Mouse (Mus musculus) layer of hippocampus, postnatal 14 days (tissue): Measurements from ENCODE around the gene Esr1. TPM values are rescaled to one million over a fixed set of nuclear protein-coding genes. Genes with fewer than 3 reads are reported as not detected.

ENCODE experiments used
- DNase-seq, 2 experiments: peaks; one replicate each; pipeline ENCODE4 v3.0.0; 2021 to 2022; ENCODE audit warnings: low spot score in 2 of 2, mixed read lengths in 1 of 2
- total RNA-seq, 2 experiments: library from RNA; stranded (reverse); gene quantifications; 2 replicates each; pipeline ENCODE4 v1.2.3; 2021

Gene Esr1
- total RNA-seq, 2 experiments from 2014 or later: 1.3 to 1.4 TPM

DNA sequence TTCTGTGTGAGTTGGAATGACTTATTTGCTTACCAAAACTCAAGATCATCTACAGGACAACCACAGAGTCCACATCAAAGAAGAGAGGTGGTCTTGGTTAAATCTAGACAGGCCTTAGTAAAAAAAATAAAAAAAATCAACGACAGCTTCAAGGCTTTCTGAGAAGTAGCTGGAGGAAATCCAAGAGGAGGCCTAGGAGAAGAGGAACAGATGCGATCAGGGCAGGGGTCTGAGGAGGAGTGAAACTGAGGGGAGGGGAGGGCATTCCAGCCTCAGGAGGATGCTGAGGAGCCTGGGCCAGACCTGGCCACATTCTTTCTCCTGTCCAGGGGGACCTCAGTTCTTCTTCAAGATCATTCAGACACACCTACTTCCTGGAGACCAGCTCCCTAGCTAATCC lies 360.6 kb downstream of the Esr1 start:
- no peak for DNase-seq

DNA sequence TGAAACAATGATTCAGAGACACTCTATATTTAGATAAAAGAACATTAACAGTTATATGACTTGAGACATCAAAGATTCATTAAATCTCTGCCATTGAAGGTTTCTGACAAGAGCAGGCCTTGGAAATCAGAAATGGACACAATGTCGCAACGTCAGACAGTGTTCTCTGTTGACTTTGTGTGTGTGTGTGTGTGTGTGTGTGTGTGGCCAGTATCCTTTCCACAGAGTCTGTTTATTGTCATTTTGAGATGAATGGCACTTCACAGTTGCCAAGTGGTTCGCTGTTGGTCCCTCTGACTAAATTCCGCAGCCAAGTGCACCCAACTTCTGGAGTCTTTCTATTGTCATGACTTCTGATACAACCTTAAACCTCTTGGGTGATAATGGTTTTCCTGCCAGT lies 362.9 kb downstream of the Esr1 start:
- no peak for DNase-seq

- no peak for DNase-seq
Measured at GRCm38 (mm10) chr10:4976557-4976956, 365.2 kb downstream of the Esr1 start.

GRCm38 (mm10) chr10:4977374-4977773 lies 366.0 kb downstream of the Esr1 start:
- DNase-seq: no peak

DNA sequence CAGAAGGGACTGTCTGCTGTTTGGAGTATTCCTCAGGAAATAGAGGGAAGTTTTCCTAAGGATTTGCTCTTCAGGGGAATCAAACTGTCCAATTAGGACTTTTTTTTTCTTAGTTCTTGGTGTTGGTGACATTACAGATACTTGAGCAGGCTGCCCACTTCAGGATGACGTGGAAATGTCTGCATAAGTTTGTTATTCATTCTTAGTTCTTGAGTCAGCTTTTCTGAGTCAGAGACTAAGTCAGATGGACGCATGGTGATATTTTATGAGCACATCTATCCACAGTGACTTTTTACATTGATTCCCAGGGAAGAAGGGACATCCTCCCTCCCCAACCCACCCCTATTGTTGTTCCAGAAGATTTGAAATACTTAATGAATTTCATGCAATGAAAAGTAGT lies 372.5 kb downstream of the Esr1 start:
- DNase-seq: no peak

DNA sequence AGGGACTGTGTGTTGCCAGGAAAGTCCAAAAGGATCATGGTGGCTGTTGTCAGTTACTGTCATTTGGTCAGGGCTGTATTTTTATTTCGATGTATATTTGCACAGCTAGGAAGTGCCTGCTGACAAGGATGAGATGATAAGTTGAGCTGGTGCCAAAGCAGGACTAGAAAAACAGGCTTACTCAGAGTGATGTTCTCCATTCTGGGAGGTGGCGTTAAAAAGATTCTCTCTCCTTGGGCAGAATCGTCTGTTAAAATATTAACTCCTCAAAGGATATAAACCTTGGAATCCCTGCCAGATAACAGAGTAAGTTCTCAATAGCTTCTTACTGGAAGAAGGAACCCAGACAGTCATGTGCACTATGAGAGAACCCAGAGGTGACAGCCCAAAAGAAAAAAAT lies 382.4 kb downstream of the Esr1 start:
- DNase-seq: no peak

DNA sequence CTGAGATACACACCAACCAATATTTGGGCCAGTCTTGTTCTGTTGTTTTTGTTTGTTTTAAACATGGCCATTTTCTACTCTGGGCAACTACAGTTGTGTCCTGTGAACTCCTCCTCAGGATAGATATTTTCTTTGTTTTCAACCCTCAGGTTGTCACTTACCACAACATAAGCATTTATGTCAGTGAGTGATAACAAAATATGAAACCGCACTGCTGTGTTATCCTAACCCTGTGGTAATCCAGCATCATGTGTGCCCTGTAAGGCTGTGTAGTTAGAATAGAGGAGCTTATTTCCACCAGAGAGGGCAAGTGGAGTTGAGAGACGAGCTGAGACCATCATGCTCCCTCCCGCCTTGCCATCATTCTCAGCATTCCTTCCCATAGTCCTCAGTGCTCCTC lies 385.2 kb downstream of the Esr1 start:
- no peak for DNase-seq

DNA sequence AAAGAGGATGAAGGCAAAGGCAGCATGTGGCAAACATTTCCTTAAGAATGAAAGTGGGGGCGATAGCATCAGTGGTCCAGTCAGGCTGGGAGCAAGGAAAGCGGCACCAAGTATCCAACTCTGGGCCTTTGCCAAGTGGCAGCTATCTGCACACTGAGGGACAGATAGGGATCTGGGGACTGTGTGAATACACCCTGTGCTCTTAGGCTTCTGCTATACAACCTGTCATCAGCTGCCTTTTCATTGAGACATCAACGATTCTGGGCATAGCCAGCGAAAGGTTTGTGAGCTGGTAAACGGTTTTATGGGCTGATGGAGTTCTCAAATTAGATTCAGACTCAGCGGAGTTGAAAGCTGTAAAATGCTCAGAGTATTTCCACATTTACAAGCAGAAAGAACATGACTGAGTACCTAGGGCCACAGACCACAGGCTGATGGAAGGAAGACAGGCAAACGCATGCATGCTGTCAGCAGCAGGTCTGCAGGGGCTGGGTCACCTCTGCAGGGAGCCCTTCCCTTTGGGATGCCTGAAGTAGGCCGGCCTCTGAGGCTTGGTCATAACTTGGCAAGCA lies 397.5 kb downstream of the Esr1 start:
- no peak for DNase-seq

DNA sequence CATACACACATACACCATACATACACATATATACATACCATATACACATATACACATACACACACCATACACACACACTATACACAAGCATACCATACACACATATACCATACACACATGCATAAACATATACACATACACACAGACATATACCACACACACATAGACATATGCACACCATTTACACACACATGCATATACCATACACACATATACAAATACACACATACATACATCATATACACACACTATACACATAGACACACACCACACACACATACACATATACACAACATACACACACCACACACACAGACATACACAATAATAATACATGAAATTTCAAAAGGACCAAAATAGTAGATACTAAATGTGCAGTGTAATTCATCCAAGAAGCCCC lies 400.6 kb downstream of the Esr1 start:
- no peak for DNase-seq

DNA sequence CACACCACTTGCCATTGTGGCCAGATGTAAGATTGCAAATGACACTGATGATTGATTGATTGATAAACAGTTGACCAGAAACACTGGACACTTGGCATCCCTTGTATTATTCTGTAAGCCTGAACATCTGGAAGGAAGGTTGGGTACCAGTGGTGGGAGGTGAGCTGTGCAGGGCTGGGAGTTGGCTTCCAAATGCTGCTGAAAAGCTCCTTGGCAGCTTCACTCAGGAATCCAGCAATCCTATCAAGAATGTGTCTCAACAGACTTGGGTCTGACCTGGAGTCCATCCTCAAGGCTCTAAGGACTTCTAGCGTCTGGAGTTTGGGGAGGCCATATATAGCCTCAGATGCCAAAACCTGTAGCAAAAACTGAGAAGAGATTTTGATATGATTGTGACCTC lies 403.6 kb downstream of the Esr1 start:
- no peak for DNase-seq

DNA sequence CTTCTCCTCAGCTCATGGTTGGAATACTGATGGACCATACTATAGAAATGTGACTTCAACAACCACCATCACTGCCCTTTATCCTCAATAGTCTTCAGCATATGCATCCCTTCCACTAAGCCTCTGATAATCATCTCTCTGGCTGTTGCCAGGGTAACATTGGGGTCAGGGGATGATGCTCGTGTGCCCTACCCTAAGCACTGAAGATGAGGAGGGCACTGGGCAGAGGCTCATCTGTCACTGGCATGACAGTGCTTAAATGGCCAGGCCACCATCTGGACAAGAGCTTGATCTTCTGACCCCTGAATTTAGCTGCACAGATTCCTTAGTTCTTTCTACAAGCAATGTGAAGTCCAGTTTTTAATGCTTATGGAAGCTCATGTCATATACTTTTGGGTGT lies 405.8 kb downstream of the Esr1 start:
- no peak for DNase-seq

DNA sequence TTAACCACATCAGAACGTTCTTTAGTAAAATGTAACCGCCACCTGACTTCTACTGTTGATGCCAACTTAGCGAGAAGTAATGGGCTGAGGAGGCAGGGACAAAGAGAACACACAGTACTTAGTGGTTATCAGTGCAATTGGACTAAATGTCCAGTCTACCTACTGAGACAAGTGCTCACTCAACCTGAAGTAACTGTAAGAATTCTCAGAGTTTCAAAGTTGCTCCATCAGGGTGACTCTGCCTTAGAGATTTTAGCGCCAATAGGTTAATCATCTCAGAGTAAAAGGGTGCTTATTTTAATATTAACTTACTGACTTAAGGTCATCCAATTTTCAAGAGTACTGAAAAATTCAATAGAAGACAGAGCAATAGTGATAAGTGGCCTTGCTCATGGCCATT lies 414.5 kb downstream of the Esr1 start:
- no peak for DNase-seq

DNA sequence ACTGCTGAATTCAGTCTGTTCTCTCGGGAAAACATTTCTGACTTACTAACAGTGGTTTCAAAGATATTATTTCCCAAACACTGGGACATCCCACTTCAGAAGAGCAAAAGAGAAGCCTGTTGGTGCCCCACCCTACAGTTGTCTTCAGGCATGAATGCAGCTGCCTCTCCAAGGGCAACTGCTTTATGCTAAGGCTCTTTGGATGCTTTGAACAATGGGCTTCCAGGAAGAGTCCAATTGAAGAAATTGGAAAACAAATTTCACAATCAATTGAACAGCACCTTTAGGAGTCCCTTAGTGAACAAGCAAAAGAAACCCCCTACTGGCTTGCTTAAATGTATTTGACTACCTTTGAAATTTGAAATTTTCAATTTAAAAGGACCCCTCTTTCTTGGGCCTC lies 415.8 kb downstream of the Esr1 start:
- no peak for DNase-seq

DNA sequence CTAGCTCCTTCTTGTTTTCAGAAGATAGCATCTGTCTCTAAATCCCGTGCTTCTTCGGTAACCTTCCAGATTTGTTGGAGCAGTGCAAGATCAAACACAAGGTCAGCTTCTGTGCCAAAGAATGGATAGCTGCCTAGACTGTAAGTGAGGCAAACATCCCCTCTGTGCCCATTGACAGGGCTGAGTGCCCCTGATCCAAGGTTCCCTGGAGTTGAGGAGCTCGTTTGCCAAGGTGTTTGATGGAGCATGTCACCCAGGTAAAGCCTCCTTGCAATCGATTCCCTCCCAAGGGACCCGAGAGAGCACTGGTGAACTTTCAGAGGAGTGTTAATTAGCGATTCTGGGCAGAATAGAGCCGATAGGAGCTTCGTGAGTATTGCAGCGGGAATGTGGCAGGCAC lies 416.9 kb downstream of the Esr1 start:
- DNase-seq: no peak

DNA sequence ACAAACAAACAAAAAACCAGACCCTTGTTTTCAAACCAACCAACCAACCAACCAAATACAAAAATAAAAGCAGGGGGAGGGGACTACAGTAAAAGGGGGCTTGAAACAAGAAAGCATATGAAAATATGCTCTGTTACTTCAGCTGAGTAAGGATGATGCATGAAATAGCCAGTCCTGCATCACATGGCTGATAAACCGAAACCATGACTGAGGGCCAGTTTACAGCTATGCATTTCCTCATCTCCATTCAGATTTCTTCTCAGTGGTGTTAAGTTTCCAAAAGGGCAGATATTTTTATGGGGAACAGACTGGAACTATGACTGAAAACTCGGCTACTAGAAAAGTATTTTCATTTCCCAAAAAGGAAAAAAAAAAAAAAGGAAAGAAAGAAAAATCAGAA lies 417.8 kb downstream of the Esr1 start:
- no peak for DNase-seq

DNA sequence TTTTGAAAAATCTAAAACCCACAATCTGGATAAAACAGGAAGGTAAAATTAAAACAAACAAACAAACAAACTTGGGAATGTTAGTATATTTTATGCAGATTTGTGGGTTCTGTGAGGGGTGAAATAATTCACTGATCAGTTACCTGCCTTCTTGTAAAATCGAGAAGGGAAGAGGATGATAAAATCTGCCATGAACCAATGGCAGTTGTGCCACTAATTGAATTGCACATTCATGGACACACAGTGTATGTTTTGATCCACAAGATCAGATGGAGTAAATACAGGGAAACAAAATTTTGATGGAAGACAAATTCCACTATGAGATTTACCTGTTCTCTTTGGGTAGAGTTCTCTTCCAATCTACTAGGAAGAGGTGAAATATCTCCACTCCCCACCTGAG lies 418.5 kb downstream of the Esr1 start:
- DNase-seq: no peak

DNA sequence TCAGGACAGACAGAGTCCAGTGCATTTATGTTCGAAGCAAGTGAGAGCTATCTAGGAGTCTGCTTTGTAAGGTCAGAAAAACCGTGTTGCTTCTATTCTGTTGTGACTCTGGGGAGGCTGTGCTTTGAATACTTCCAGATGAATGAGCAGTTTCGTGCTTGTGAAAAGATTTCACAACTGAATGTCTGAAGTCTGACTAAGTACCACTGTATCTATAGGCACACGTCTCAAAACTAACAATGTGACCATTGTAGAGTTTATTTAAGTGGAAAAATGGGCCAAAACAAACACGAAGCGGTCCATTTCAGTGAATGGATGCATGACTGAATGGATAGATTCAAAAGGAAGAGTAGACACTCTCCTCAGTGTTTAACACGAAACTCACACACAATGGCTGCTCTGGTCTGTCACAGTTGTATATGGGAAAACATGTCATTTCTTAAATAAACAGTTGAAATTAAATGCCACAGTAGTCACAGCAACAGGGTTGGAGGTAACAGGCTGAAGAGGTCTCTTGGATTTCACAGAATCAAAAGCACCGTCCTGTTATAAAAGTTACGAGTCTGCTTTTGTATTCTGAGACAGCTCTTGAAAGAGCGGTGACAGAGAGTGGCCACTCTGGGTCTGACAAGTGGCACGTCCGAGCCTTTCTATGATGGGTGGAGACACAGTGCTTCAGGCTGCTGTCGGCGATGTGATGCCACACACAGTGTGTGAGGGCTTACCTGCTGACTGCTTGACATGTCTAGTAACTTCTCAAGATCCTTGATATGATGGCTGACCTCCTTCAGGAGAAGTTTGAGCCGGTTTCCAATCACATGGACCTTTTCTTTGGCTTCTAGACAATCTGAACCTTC lies 421.0 kb downstream of the Esr1 start:
- no peak for DNase-seq

DNA sequence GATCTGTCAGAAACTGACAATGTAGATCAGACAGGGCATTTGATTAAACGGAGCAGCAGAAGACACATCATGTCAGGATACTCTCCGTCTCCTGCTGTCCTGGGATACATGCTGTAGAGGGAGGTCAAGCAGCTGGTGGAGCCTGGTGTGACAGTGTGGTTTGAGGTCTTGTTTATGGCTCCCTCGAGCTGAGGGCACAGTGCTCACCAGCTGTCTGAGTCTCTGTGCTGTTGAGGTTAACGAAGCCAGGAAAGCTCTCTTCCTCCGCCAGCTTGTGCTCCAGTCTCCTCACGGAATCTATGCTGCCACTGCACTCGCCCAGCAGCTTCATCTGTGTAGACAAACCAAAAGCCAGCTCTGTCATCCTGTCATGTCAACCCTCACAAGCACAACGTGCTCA lies 429.9 kb downstream of the Esr1 start:
- DNase-seq: no peak

GRCm38 (mm10) chr10:5044481-5044880 lies 433.1 kb downstream of the Esr1 start:
- DNase-seq: no peak

DNA sequence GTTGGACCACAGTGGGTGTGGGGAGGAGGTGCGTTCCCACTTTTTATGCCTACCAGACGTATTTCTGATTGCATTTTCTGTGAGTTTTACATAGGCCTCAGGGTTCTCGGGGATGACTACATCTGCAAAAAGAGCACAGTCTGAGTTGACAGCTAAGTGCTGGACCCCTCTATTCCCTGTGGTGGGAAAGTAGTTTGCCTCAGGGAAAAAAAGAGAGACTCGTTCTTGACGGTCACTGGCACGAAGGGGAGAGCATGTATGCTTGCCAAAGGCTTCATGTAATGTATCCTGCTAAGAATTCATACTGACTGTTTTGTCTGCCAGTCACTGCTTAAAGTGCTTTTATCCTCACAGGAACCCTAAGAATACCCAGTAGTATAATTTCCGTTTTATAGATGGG lies 433.8 kb downstream of the Esr1 start:
- DNase-seq: no peak

- DNase-seq: no peak
Measured at GRCm38 (mm10) chr10:5045671-5046070, 434.3 kb downstream of the Esr1 start.
